Mouse (Mus musculus) mouse trophoblast stem cell (cell line): ENCODE results near the gene Dpf3.

ENCODE experiments used
- in situ Hi-C, 2 experiments: fragments of 300-500 bp; cut with MseI, MboI; formaldehyde crosslinking; loops; 2 replicates in 1 of 2; 3 replicates in 1 of 2; pipeline ENCODE4 v1.15.1; 2025

The Dpf3 gene

DNA sequence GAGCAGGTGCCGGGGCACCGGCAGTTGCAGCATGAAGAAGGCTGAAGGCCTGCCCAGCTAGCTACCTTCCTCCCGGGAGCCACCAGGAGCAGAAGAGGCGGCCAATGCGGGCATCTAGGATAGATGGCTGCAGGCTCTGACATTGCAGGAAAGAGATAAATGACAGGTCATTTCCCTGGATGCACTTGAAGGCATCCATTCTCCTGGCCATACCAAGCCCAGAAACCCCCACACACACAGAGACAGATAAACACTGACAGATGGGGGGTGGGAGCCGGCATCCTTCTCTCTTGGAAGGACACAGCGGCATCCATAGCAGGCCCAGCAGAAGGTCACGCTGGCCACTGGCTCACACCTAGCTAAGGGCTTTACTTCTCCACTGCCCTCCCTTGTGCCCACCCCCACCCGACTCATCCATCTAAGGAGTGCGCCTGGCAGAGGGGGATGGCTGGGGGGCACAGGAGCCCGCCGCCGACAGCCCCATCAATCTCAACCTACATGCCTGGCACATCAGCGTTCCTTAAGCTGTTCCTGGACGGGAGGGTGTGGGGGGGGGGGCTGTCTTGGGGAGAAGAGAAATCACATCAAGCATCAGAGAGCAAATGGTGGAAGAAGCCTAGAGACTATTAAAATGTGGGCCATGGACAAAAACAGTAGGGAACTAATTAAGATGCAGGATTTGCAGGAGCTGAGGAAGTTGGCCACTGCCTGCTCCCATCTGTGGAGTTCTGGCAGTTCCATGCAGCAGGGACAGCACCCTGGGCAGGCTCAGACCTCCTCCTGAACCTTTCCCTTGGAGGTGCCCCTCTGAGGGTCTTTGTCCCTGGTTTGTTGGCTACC, 145.3 kb downstream of the Dpf3 start:
- in situ Hi-C loops = no loop called here

GRCm38 (mm10) chr12:83340960-83341359, 146.6 kb downstream of the Dpf3 start:
- in situ Hi-C loops = no loop called here

GRCm38 (mm10) chr12:83338345-83338744, 149.2 kb downstream of the Dpf3 start:
- in situ Hi-C loops = no loop called here

- in situ Hi-C loops = no loop called here
Measured at GRCm38 (mm10) chr12:83337776-83338149, 149.8 kb downstream of the Dpf3 start.

DNA sequence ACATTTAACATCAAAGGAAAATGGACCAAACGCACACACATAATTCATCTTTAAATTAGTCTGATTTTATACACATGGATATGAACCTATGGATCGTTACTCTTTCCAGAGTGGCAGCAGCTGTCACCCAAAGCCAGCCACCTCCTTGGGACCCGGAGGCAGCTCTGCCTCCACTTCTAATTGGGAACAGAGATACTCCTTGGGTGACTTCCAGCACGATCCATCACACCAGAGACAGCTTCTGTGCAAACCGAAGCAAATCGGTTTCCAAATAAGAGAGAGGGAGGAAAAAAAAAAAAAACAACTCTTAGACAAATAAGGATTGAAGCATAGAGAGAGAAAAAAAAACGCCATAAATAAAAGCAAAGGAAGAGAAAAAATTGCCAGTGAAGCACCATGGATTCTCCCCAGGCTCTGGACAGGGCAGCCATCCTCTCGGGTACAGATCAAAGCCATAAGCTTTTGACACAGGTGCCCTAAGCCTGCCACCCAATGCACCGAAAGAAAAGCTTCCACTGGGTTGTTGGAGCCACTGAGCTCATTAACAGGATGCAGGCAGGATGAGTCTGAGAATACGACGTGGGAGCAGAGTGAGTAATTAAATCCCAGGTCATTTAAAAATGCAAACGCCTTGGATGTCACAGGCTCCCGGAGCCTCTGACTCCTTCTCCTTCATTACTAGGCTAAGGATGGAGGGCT, 150.3 kb downstream of the Dpf3 start:
- in situ Hi-C loops = no loop called here

GRCm38 (mm10) chr12:83330056-83330455, 157.5 kb downstream of the Dpf3 start:
- in situ Hi-C loops = no loop called here

GRCm38 (mm10) chr12:83328899-83329298, 158.6 kb downstream of the Dpf3 start:
- in situ Hi-C loops = no loop called here

DNA sequence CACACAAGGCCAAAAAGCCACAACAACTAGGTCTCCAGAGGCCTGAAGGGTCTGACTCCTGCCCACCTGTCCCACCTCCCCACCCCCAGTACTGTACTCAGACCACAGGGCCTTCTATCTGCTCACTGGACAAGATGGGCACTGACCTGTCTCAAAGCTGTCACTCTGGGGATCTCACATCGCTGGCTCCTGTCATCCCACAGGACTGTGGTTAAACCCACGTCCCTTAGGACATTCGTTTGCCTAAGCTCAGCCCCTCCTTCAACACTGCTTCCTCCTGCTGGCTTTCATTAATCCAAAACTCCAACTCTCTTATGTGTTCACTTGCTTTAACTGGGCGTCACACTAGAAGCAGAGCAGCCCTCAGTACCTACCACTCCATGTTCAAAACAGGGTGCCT, 159.0 kb downstream of the Dpf3 start:
- in situ Hi-C loops = no loop called here

- in situ Hi-C loops = no loop called here
Measured at GRCm38 (mm10) chr12:83327451-83327850, 160.1 kb downstream of the Dpf3 start.

DNA sequence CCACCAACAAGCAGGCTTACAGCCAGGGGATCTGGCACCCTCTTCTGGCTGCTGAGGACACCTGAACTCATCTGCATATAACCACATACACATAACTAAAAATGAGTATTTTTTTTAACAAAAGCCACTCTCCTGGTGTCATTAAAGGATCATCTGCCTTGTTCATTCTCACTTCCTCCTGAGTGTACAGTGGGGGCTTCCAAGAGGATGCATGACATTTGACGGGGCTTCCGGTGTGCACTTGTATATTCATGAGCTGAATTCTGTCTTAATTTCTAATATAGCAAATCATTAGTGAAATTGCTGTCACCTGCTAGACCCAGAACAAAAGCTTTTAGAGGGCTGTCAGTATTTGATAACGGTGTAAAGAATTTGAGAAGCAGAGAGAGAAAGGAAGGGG, 166.8 kb downstream of the Dpf3 start:
- in situ Hi-C loops = no loop called here

GRCm38 (mm10) chr12:83317646-83318443, 169.7 kb downstream of the Dpf3 start:
- in situ Hi-C loops = no loop called here

DNA sequence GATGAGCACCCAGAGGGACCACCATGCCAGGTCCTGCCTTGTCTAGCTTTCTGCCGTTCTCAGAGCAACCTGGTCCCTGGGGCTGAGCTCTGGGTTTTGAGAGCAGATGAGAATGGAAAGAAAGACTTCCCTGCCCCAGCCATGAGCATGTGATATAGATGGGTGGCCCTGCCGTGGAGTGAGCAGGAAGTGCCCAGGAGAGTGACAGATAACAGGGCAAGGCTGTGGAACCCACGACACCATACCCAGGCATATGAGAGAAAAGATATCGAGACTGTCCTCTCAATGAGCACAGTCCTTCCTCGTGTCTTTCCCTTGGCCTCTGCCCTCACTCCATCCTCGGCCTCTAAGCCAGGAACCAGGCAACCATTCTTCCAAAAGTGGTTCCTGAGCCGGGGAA, 172.8 kb downstream of the Dpf3 start:
- in situ Hi-C loops = no loop called here

DNA sequence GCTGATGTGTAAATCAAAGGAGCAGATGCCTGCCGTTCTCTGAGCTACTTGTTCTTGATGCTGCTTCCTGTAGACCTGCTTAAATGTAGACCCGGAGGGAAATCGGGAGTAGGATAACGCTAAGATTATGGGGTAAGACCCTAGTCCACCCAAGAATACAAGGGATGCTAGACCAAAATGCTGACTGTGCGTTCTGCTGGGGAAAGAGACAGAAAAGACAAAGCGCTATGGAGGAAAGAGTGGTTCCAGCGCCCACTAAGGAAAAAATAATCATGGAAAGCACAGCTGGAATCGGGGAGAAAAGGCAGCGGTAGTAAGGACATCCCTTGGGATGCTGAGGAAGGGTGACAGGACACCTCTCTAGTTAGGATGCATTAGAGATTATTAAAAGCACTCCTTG, 174.7 kb downstream of the Dpf3 start:
- in situ Hi-C loops = no loop called here

GRCm38 (mm10) chr12:83310567-83310966, 176.9 kb downstream of the Dpf3 start:
- in situ Hi-C loops = no loop called here

GRCm38 (mm10) chr12:83309031-83309804, 178.3 kb downstream of the Dpf3 start:
- in situ Hi-C loops = no loop called here

GRCm38 (mm10) chr12:83308627-83309026, 178.9 kb downstream of the Dpf3 start:
- in situ Hi-C loops = no loop called here

GRCm38 (mm10) chr12:83303221-83303620, 184.3 kb downstream of the Dpf3 start:
- in situ Hi-C loops = no loop called here

DNA sequence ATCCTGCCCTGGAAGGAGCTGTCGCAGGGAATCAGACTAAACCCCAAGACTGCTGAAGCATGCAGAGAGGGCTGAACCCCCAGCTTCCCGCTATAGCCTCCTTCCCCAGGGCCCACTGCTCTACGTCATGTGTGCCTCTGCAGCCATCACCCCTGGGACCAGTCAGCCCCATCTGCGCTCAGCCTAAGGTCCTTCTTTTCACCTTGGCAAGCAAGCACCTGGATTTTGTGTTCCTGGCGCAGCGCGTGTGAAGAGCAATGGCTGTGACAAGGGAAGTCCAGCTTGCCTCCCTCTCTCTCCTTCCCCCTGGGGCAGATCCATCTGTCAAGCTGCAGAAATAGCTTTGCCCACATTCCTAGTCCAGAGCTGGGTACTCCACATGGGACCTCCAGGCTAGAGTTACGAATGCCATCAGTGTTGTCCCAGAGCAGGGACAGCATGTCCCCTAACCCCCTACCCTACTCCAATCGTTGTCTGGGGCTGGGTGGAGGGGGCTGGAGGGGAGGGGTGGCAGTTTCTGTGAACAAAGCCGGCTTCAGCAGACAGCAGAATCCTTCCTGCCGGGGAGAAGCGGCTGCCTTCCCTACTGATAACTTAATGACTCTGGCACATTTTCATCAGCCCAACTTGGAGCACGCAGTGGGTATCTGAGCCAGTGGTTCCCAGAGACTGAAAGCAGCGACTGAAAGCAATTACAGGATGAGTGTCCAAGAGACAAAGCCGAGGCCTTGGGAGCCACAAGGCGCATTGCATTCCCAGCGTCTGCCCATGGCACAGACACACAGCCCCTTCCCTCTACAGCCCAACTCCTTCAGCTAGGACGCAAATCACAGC, 185.0 kb downstream of the Dpf3 start:
- in situ Hi-C loops = no loop called here

DNA sequence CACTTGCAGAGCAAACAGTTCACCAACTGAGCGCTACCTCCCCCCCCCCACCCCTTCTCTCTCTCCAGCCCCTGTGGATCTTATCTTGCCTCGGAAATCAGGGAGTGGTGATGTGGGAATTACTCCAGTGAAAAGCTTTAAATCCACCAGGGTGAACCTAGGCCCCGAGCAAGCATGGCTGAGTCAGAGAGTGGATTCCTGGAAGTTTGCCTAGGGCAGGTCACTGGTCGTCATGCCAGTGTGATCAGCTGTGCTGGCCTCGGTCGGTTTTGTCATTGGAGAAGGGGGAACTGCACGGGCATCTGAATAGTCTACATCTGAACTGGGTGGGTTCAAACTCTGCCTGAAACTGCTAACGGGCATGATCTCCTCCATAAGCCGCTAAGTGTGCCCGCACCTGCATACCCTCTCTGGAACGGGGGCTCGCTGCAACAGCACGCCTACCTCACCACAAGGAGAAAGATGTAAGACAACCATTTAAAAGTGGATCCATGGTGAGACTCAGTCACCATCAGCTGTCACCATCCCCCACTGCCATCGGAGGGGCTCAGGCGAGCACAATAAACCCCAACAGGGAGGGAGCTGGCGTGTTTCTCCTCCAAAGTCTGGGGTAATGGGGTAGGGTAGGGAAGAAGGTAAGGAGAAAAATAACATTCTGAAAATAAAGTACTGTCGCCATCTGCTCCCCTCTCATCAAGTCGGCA, 185.7 kb downstream of the Dpf3 start:
- in situ Hi-C loops = no loop called here

- in situ Hi-C loops = no loop called here
Measured at GRCm38 (mm10) chr12:83298358-83298757, 189.2 kb downstream of the Dpf3 start.
